Mouse (Mus musculus): ENCODE results near the gene Tmem115. TPM values are rescaled to one million over a fixed set of nuclear protein-coding genes. Genes with fewer than 3 reads are reported as not detected.

The Tmem115 gene
- polyA plus RNA-seq, 1 experiment from 2014 or later, result 41.9 TPM

- DNase-seq (ENCODE audit: low spot score), result peak; percentile 53
- Histone ChIP-seq H3K27me3 (ENCODE audit: control insufficient read depth, insufficient read depth, low read length) (no peaks in the 10 kb centered on the region), H3K4me2 (replicated peaks; ENCODE audit: low read depth) (peak within 1 kb of the TSS; percentile 71), H3K9ac (ENCODE audit: low read length) (peak within 1 kb of the TSS; percentile 82), H3K4me1 (replicated peaks; ENCODE audit: control insufficient read depth, insufficient read depth) (peaks cover 17% of the 10 kb centered on the region), H3K4me3 (ENCODE audit: low read depth, low read length) (peak within 1 kb of the TSS; percentile 76), H3K27ac (replicated peaks) (peak within 1 kb of the TSS; percentile 86), H3K36me3 (ENCODE audit: control insufficient read depth, insufficient read depth, low read length) (peaks cover 6% of the 10 kb centered on the region; the same call in 1 of the 2 replicates), H3K9me3 (ENCODE audit: control insufficient read depth, low read length) (no peaks in the 10 kb centered on the region)
- no peak for ATAC-seq (ENCODE audit: low FRiP score, low TSS enrichment)
- WGBS, result 13% methylated on average over 18 of the region's 18 CpGs
- no peak for TF ChIP-seq EP300 (optimal IDR thresholded peaks at IDR 0.05)
- 0 out of 2 replicates have a peak, but pooled peaks have one; percentile 16 for TF ChIP-seq CTCF (IDR thresholded peaks at IDR 0.05; ENCODE audit: low read depth)
Observed at GRCm38 (mm10) chr9:107567702-107568319, 34.1 kb downstream of the Tmem115 start, which contains the start of gene Hyal2. Gene Hyal2, plus strand, starts transcription at chr9:107567945.

- H3K4me1 ChIP-seq (replicated peaks; ENCODE audit: control insufficient read depth, insufficient read depth), result peaks cover 17% of the 10 kb centered on the region
- ATAC-seq (ENCODE audit: low FRiP score, low TSS enrichment), result peak; percentile 79
- peak overlapping the region; percentile 86 for H3K27ac ChIP-seq (replicated peaks)
- H3K4me2 ChIP-seq (replicated peaks; ENCODE audit: low read depth), result peak overlapping the region; percentile 71
- TF ChIP-seq EP300 (optimal IDR thresholded peaks at IDR 0.05) (peak; percentile 93), CTCF (IDR thresholded peaks at IDR 0.05; ENCODE audit: low read depth) (no peak)
- DNase-seq (ENCODE audit: low spot score), result peak; percentile 90
- H3K9me3 ChIP-seq (ENCODE audit: control insufficient read depth, low read length), result no peaks in the 10 kb centered on the region
- no peaks in the 10 kb centered on the region for H3K27me3 ChIP-seq (ENCODE audit: control insufficient read depth, insufficient read depth, low read length)
- H3K36me3 ChIP-seq (ENCODE audit: control insufficient read depth, insufficient read depth, low read length), result peaks cover 6% of the 10 kb centered on the region; the same call in 1 of the 2 replicates
- H3K9ac ChIP-seq (ENCODE audit: low read length), result peak overlapping the region; percentile 82
- peak overlapping the region; percentile 76 for H3K4me3 ChIP-seq (ENCODE audit: low read depth, low read length)
- WGBS, result under 1% methylated on average over 40 of the region's 41 CpGs
Observed at GRCm38 (mm10) chr9:107568331-107569261, 34.9 kb downstream of the Tmem115 start.

- Histone ChIP-seq H3K4me1 (replicated peaks; ENCODE audit: control insufficient read depth, insufficient read depth) (peaks cover 11% of the 10 kb centered on the region), H3K27ac (replicated peaks) (peak overlapping the region; percentile 86), H3K27me3 (ENCODE audit: control insufficient read depth, insufficient read depth, low read length) (no peaks in the 10 kb centered on the region), H3K9ac (ENCODE audit: low read length) (peak overlapping the region; percentile 82), H3K36me3 (ENCODE audit: control insufficient read depth, insufficient read depth, low read length) (peaks cover 6% of the 10 kb centered on the region; the same call in 1 of the 2 replicates), H3K4me2 (replicated peaks; ENCODE audit: low read depth) (peak overlapping the region; percentile 71), H3K4me3 (ENCODE audit: low read depth, low read length) (peak overlapping the region; percentile 76), H3K9me3 (ENCODE audit: control insufficient read depth, low read length) (no peaks in the 10 kb centered on the region)
- ATAC-seq (ENCODE audit: low FRiP score, low TSS enrichment) (0 out of 2 replicates have a peak, but pooled peaks have one; percentile 1), DNase-seq (ENCODE audit: low spot score) (no peak)
- TF ChIP-seq CTCF (IDR thresholded peaks at IDR 0.05; ENCODE audit: low read depth) (no peak), EP300 (optimal IDR thresholded peaks at IDR 0.05) (no peak)
- under 1% methylated on average over 17 of the region's 23 CpGs for WGBS
Observed at GRCm38 (mm10) chr9:107569270-107569669, 35.5 kb downstream of the Tmem115 start.

- no peak for ATAC-seq (ENCODE audit: low FRiP score, low TSS enrichment)
- peak overlapping the region; percentile 82 for H3K9ac ChIP-seq (ENCODE audit: low read length)
- H3K4me2 ChIP-seq (replicated peaks; ENCODE audit: low read depth), result peak overlapping the region; percentile 71
- peaks cover 6% of the 10 kb centered on the region; the same call in 1 of the 2 replicates for H3K36me3 ChIP-seq (ENCODE audit: control insufficient read depth, insufficient read depth, low read length)
- peak overlapping the region; percentile 86 for H3K27ac ChIP-seq (replicated peaks)
- 33% methylated on average over 13 of the region's 13 CpGs for WGBS
- no peaks in the 10 kb centered on the region for H3K9me3 ChIP-seq (ENCODE audit: control insufficient read depth, low read length)
- no peak for DNase-seq (ENCODE audit: low spot score)
- TF ChIP-seq CTCF (IDR thresholded peaks at IDR 0.05; ENCODE audit: low read depth), result no peak; the same call in 1 of the 2 replicates
- no peak for TF ChIP-seq EP300 (optimal IDR thresholded peaks at IDR 0.05)
- peak overlapping the region; percentile 76 for H3K4me3 ChIP-seq (ENCODE audit: low read depth, low read length)
- no peaks in the 10 kb centered on the region for H3K27me3 ChIP-seq (ENCODE audit: control insufficient read depth, insufficient read depth, low read length)
- H3K4me1 ChIP-seq (replicated peaks; ENCODE audit: control insufficient read depth, insufficient read depth), result peaks cover 11% of the 10 kb centered on the region
Observed at GRCm38 (mm10) chr9:107570016-107570415, 36.3 kb downstream of the Tmem115 start.

GRCm38 (mm10) chr9:107570845-107571244, 37.1 kb downstream of the Tmem115 start:
- TF ChIP-seq EP300 (optimal IDR thresholded peaks at IDR 0.05) (no peak), CTCF (IDR thresholded peaks at IDR 0.05; ENCODE audit: low read depth) (no peak)
- Histone ChIP-seq H3K4me1 (replicated peaks; ENCODE audit: control insufficient read depth, insufficient read depth) (peaks cover 11% of the 10 kb centered on the region), H3K4me3 (ENCODE audit: low read depth, low read length) (peak overlapping the region; percentile 76), H3K27me3 (ENCODE audit: control insufficient read depth, insufficient read depth, low read length) (no peaks in the 10 kb centered on the region), H3K36me3 (ENCODE audit: control insufficient read depth, insufficient read depth, low read length) (peaks cover 6% of the 10 kb centered on the region; the same call in 1 of the 2 replicates), H3K9me3 (ENCODE audit: control insufficient read depth, low read length) (no peaks in the 10 kb centered on the region), H3K4me2 (replicated peaks; ENCODE audit: low read depth) (peak overlapping the region; percentile 71), H3K27ac (replicated peaks) (peak overlapping the region; percentile 86), H3K9ac (ENCODE audit: low read length) (0 out of 2 replicates have a peak overlapping the region, but pooled peaks have one; percentile 82)
- peak; percentile 71 for DNase-seq (ENCODE audit: low spot score)
- 59% methylated on average over 21 of the region's 21 CpGs for WGBS
- ATAC-seq (ENCODE audit: low FRiP score, low TSS enrichment), result 0 out of 2 replicates have a peak, but pooled peaks have one; percentile 3
